ENCODE assay signal across 20 mouse cellular contexts in the genomic region with DNA sequence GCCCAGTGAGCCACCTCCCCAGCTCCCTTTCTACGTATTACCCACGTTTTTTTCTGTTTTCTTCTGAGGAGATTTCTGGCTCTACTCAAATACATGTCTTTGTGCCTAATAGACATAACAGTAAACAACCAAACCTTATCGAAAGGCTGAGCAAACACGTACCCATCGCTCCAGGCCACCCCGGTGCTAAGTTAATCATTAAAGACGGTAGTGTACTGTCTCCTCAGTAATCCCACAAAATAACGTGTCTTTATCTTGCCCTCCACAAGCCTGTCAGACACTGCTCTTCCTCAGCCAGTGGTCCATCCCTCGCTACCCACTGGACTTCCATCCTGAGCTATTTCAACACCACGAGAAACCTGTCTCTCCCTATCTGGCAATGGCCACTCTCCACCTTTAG. TPM values are rescaled to one million over a fixed set of nuclear protein-coding genes. Genes with fewer than 3 reads are reported as not detected.
DNase-seq lines count a peak whose midpoint lies in the region; ATAC-seq and TF ChIP-seq lines count a peak whose summit lies in the region.
"Had no signal": no experiment of that assay in that cellular context is flagged by ENCODE, and none has a peak within 500 bp of the region (broad histone marks: within the 10 kb centered on the region; RNA-seq: fewer than 3 reads in every experiment).

No protein-coding gene starts in this region.

- H3K4me1 ChIP-seq in kidney, adult 2 months (ENCODE audit: control insufficient read depth, insufficient read depth, low read length): peaks cover 54% of the 10 kb centered on the region
- peaks cover 31% of the 10 kb centered on the region for H3K4me1 ChIP-seq in liver, embryonic 16.5 days (ENCODE audit: control insufficient read depth, low read depth, low read length)
- H3K4me1 ChIP-seq: hindbrain, embryonic 13.5 days had no signal

- DNase-seq in kidney, adult 2 months: peak; percentile 85
- no peak for DNase-seq in kidney, adult 18-20 months
- DNase-seq in Patski (ENCODE audit: low read depth, low spot score): peak; percentile 54
- peak; percentile 47 to 62 for DNase-seq in kidney, postnatal 25 days
- no peak for DNase-seq in neural tube, embryonic 10.5 days (ENCODE audit: extremely low spot score, low spot score)
- no peak for DNase-seq in ovary, postnatal 14 days (ENCODE audit: low spot score)
- DNase-seq in cerebellum, adult 11-12 months: no peak
- DNase-seq: cerebellum, adult 8-10 months; gastrocnemius, postnatal 10 days; heart, adult 11 months; heart, postnatal 14 days; lung, postnatal 4 days; thymus, postnatal 4 days had no signal

- H3K9ac ChIP-seq in liver, embryonic 16.5 days (ENCODE audit: low read depth, low read length): no peak overlapping the region
- H3K9ac ChIP-seq: forebrain, embryonic 12.5 days; heart, embryonic 12.5 days; hindbrain, embryonic 13.5 days; limb, embryonic 12.5 days; lung, embryonic 15.5 days had no signal

- peak overlapping the region; percentile 34; the same call in 1 of the 2 replicates for H3K4me2 ChIP-seq in liver, embryonic 16.5 days (ENCODE audit: low read depth, low read length)
- H3K4me2 ChIP-seq: forebrain, embryonic 12.5 days; heart, embryonic 12.5 days; hindbrain, embryonic 13.5 days; limb, embryonic 12.5 days; lung, embryonic 15.5 days had no signal

- peak overlapping the region; percentile 68 for H3K27ac ChIP-seq in kidney, adult 2 months (ENCODE audit: insufficient read depth, low read depth, low read length)
- peak overlapping the region; percentile 81 for H3K27ac ChIP-seq in liver, embryonic 16.5 days (ENCODE audit: low read length)
- H3K27ac ChIP-seq: forebrain, embryonic 12.5 days; hindbrain, embryonic 13.5 days; limb, embryonic 12.5 days; lung, embryonic 15.5 days; midbrain, embryonic 10.5 days had no signal

- POLR2A ChIA-PET in Patski (lab: Charles Lee): interaction anchor here (0.8 kb wide), 1 partner anchor 13 kb away, joined by 3 read pairs; no protein-coding TSS in a partner anchor

- 48% methylated on average over 10 of the region's 10 CpGs for WGBS in kidney, adult 2 months
- WGBS in liver, embryonic 16.5 days (ENCODE audit: insufficient replicate concordance): 50% methylated on average over 10 of the region's 10 CpGs

- no peak overlapping the region for H3K4me3 ChIP-seq in kidney, adult 2 months (ENCODE audit: insufficient read depth, low read depth, low read length)
- H3K4me3 ChIP-seq in liver, embryonic 16.5 days (ENCODE audit: low read depth, low read length): no peak overlapping the region
- H3K4me3 ChIP-seq: forebrain, embryonic 12.5 days; heart, embryonic 12.5 days; hindbrain, embryonic 13.5 days; limb, embryonic 12.5 days; lung, embryonic 15.5 days; midbrain, embryonic 10.5 days had no signal

- peak; percentile 44 for ATAC-seq in Patski
- ATAC-seq in liver, embryonic 16.5 days (ENCODE audit: low read depth): peak; percentile 64; the same call in 1 of the 2 replicates

- no peaks in the 10 kb centered on the region for H3K36me3 ChIP-seq in kidney, adult 2 months (ENCODE audit: control insufficient read depth, insufficient read depth, low read length)
- no peaks in the 10 kb centered on the region for H3K36me3 ChIP-seq in liver, embryonic 16.5 days (ENCODE audit: control insufficient read depth, insufficient read depth)
- H3K36me3 ChIP-seq: forebrain, embryonic 12.5 days; heart, embryonic 12.5 days; hindbrain, embryonic 13.5 days; limb, embryonic 12.5 days; lung, embryonic 15.5 days; midbrain, embryonic 10.5 days had no signal

- in situ Hi-C loops in Patski (cut with MboI; ENCODE audit: low pct_unique_long_range_greater_than_20kb): no loop called here

- TF ChIP-seq POLR2A in kidney, adult 2 months (IDR thresholded peaks at IDR 0.05; ENCODE audit: low read depth, low read length): no peak

- no peak for TF ChIP-seq CTCF in kidney, adult 2 months (conservative IDR thresholded peaks at IDR 0.05; ENCODE audit: insufficient read depth, insufficient read length, low read depth, low read length)
- TF ChIP-seq CTCF in Patski (IDR thresholded peaks at IDR 0.05): no peak

- CTCF ChIA-PET in Patski (lab: Charles Lee): interaction anchor here (1.3 kb wide), 1 partner anchor 13 kb away, joined by 3 read pairs; no protein-coding TSS in a partner anchor

- no peaks in the 10 kb centered on the region for H3K9me3 ChIP-seq in liver, embryonic 16.5 days (replicated peaks; ENCODE audit: control insufficient read depth, low read length)
- H3K9me3 ChIP-seq: forebrain, embryonic 12.5 days; heart, embryonic 12.5 days; hindbrain, embryonic 13.5 days; limb, embryonic 12.5 days; lung, embryonic 15.5 days; midbrain, embryonic 10.5 days had no signal

- H3K27me3 ChIP-seq in kidney, adult 2 months (replicated peaks; ENCODE audit: control insufficient read depth, insufficient read depth, low read length): no peaks in the 10 kb centered on the region
- no peaks in the 10 kb centered on the region for H3K27me3 ChIP-seq in Patski
- no peaks in the 10 kb centered on the region for H3K27me3 ChIP-seq in liver, embryonic 16.5 days (ENCODE audit: control insufficient read depth, insufficient read depth, low read depth, low read length)
- H3K27me3 ChIP-seq: forebrain, embryonic 12.5 days; heart, embryonic 12.5 days; hindbrain, embryonic 13.5 days; limb, embryonic 12.5 days; lung, embryonic 15.5 days had no signal

RNA-seq across cellular contexts. Expression of a gene that starts 21.2 kb away (rescaled TPM):
- 153 and 182 TPM in 2 replicates for polyA plus RNA-seq in kidney, adult 2 months (2012; rRNA removed)
- 80.3 TPM for polyA plus RNA-seq in Patski (2021)
- 15.9 and 17.9 TPM in 2 replicates for polyA plus RNA-seq in liver, embryonic 16.5 days (2015; fragmentation: Nextera tagmentation; extraction: Ambion mirVana)

RNA-seq across cellular contexts. Expression of a gene that starts 35.8 kb away (rescaled TPM):
- polyA plus RNA-seq in kidney, adult 2 months (2012; rRNA removed): 454 and 464 TPM in 2 replicates
- 8.2 TPM for polyA plus RNA-seq in Patski (2021)
- 9.5 and 10.5 TPM in 2 replicates for polyA plus RNA-seq in liver, embryonic 16.5 days (2015; fragmentation: Nextera tagmentation; extraction: Ambion mirVana)

RNA-seq across cellular contexts. Expression of a gene that starts 44.9 kb away (rescaled TPM):
- 366 and 425 TPM in 2 replicates for polyA plus RNA-seq in kidney, adult 2 months (2012; rRNA removed)
- 222 TPM for polyA plus RNA-seq in Patski (2021)
- 161 and 178 TPM in 2 replicates for polyA plus RNA-seq in liver, embryonic 16.5 days (2015; fragmentation: Nextera tagmentation; extraction: Ambion mirVana)

RNA-seq across cellular contexts. Expression of a gene that starts 49.6 kb away (rescaled TPM):
- polyA plus RNA-seq in kidney, adult 2 months (2012; rRNA removed): 37.2 and 42.1 TPM in 2 replicates
- polyA plus RNA-seq in Patski (2021): 35.9 TPM
- 22.9 and 25.3 TPM in 2 replicates for polyA plus RNA-seq in liver, embryonic 16.5 days (2015; fragmentation: Nextera tagmentation; extraction: Ambion mirVana)

Comparison
In these comparisons a context has a peak if more than half of its experiments do, and no peak if none do; other contexts are left out.
1. DNase-seq: peak in kidney, adult 2 months (single experiment), Patski (single experiment) and kidney, postnatal 25 days (2 of 2); none in kidney, adult 18-20 months (single experiment), neural tube, embryonic 10.5 days (single experiment), ovary, postnatal 14 days (single experiment) and cerebellum, adult 11-12 months (single experiment).
2. RNA of a gene that starts 35.8 kb away (polyA plus RNA-seq): 454 to 464 TPM in kidney, adult 2 months; 9.5 to 10.5 TPM in liver, embryonic 16.5 days and 8.2 TPM in Patski (single experiment); every median in the first group is over 10 times any median in the second.